In genomic region chr10:39616230-39616590, GRCm38 (mm10) we compare ENCODE assay signal across 20 mouse cellular contexts. TPM values are rescaled to one million over a fixed set of nuclear protein-coding genes. Genes with fewer than 3 reads are reported as not detected.
DNase-seq lines count a peak whose midpoint lies in the region; ATAC-seq and TF ChIP-seq lines count a peak whose summit lies in the region.
"Had no signal": no experiment of that assay in that cellular context is flagged by ENCODE, and none has a peak within 500 bp of the region (broad histone marks: within the 10 kb centered on the region; RNA-seq: fewer than 3 reads in every experiment).

No protein-coding gene starts in this region.

- 0 out of 2 replicates have a peak, but pooled peaks cover 7% of the 10 kb centered on the region for H3K36me3 ChIP-seq in hindbrain, embryonic 10.5 days
- no peaks in the 10 kb centered on the region for H3K36me3 ChIP-seq in hindbrain, embryonic 14.5 days (replicated peaks; ENCODE audit: control insufficient read depth, insufficient read depth)
- peaks cover 8% of the 10 kb centered on the region; the same call in 1 of the 2 replicates for H3K36me3 ChIP-seq in lung, embryonic 16.5 days (ENCODE audit: control insufficient read depth, insufficient read depth, low read length)
- peaks cover 3% of the 10 kb centered on the region; the same call in 1 of the 2 replicates for H3K36me3 ChIP-seq in embryonic facial prominence, embryonic 14.5 days (ENCODE audit: control insufficient read depth, insufficient read depth, low read length)
- H3K36me3 ChIP-seq in intestine, postnatal 0 days (ENCODE audit: control insufficient read depth, insufficient read depth): peaks cover 21% of the 10 kb centered on the region; the same call in 1 of the 2 replicates
- H3K36me3 ChIP-seq: forebrain, embryonic 12.5 days; liver, embryonic 12.5 days had no signal

- H3K4me3 ChIP-seq in hindbrain, embryonic 10.5 days: no peak overlapping the region
- H3K4me3 ChIP-seq in hindbrain, embryonic 14.5 days (replicated peaks; ENCODE audit: low read length): no peak overlapping the region
- H3K4me3 ChIP-seq in lung, embryonic 16.5 days (ENCODE audit: low read length): no peak overlapping the region
- no peak overlapping the region for H3K4me3 ChIP-seq in lung, adult 2 months (replicated peaks; ENCODE audit: extremely low read depth, low read depth, low read length)
- no peak overlapping the region for H3K4me3 ChIP-seq in embryonic facial prominence, embryonic 14.5 days (ENCODE audit: low read depth, low read length)
- no peak overlapping the region for H3K4me3 ChIP-seq in intestine, postnatal 0 days (ENCODE audit: low read depth, low read length)
- H3K4me3 ChIP-seq: forebrain, embryonic 12.5 days; layer of hippocampus, adult 2 months; liver, embryonic 12.5 days; midbrain, embryonic 10.5 days had no signal

- no peaks in the 10 kb centered on the region for H3K27me3 ChIP-seq in hindbrain, embryonic 10.5 days (ENCODE audit: insufficient read depth, poor library complexity, severe bottlenecking)
- H3K27me3 ChIP-seq in hindbrain, embryonic 14.5 days (ENCODE audit: control insufficient read depth, insufficient read depth, low read length): no peaks in the 10 kb centered on the region
- H3K27me3 ChIP-seq in lung, embryonic 16.5 days (ENCODE audit: control insufficient read depth, insufficient read depth, low read depth, low read length): no peaks in the 10 kb centered on the region
- H3K27me3 ChIP-seq in embryonic facial prominence, embryonic 14.5 days (replicated peaks; ENCODE audit: control insufficient read depth, insufficient read depth, low read length): no peaks in the 10 kb centered on the region
- no peaks in the 10 kb centered on the region for H3K27me3 ChIP-seq in intestine, postnatal 0 days (replicated peaks; ENCODE audit: control insufficient read depth, insufficient read depth, low read length)
- H3K27me3 ChIP-seq: forebrain, embryonic 12.5 days; liver, embryonic 12.5 days had no signal

- ATAC-seq in hindbrain, embryonic 14.5 days (ENCODE audit: low FRiP score): no peak
- ATAC-seq in lung, embryonic 16.5 days (ENCODE audit: low read depth): no peak
- no peak for ATAC-seq in embryonic facial prominence, embryonic 14.5 days (ENCODE audit: low read depth)
- no peak for ATAC-seq in intestine, postnatal 0 days
- ATAC-seq: hindbrain, postnatal 0 days; liver, embryonic 12.5 days had no signal

- H3K4me2 ChIP-seq in hindbrain, embryonic 14.5 days (replicated peaks): no peak overlapping the region
- H3K4me2 ChIP-seq in lung, embryonic 16.5 days (ENCODE audit: low read depth, low read length): no peak overlapping the region; the same call in 1 of the 2 replicates
- no peak overlapping the region for H3K4me2 ChIP-seq in embryonic facial prominence, embryonic 14.5 days (ENCODE audit: low read depth, low read length)
- peak overlapping the region; percentile 21 for H3K4me2 ChIP-seq in intestine, postnatal 0 days (replicated peaks; ENCODE audit: low read depth)
- H3K4me2 ChIP-seq: forebrain, embryonic 12.5 days; liver, embryonic 12.5 days had no signal

- WGBS in hindbrain, embryonic 10.5 days: 83% methylated on average over 9 of the region's 9 CpGs
- WGBS in hindbrain, embryonic 14.5 days: 89% methylated on average over 9 of the region's 9 CpGs
- 72% methylated on average over 9 of the region's 9 CpGs for WGBS in lung, embryonic 16.5 days
- WGBS in lung, adult 2 months: 68% methylated on average over 9 of the region's 9 CpGs
- 74% methylated on average over 9 of the region's 9 CpGs for WGBS in embryonic facial prominence, embryonic 14.5 days
- 87% methylated on average over 9 of the region's 9 CpGs for WGBS in intestine, postnatal 0 days

- no peak overlapping the region for H3K9ac ChIP-seq in hindbrain, embryonic 14.5 days
- peak overlapping the region; percentile 73 for H3K9ac ChIP-seq in lung, embryonic 16.5 days (ENCODE audit: low read length)
- H3K9ac ChIP-seq in embryonic facial prominence, embryonic 14.5 days (ENCODE audit: low read depth, low read length): no peak overlapping the region
- no peak overlapping the region for H3K9ac ChIP-seq in intestine, postnatal 0 days (ENCODE audit: low read depth, low read length)
- H3K9ac ChIP-seq: forebrain, embryonic 12.5 days; liver, embryonic 12.5 days had no signal

- no peaks in the 10 kb centered on the region for H3K9me3 ChIP-seq in hindbrain, embryonic 10.5 days
- no peaks in the 10 kb centered on the region for H3K9me3 ChIP-seq in hindbrain, embryonic 14.5 days (ENCODE audit: control insufficient read depth, low read length)
- H3K9me3 ChIP-seq in lung, embryonic 16.5 days (ENCODE audit: control insufficient read depth, low read length): no peaks in the 10 kb centered on the region
- no peaks in the 10 kb centered on the region for H3K9me3 ChIP-seq in embryonic facial prominence, embryonic 14.5 days (ENCODE audit: control insufficient read depth, low read length)
- no peaks in the 10 kb centered on the region for H3K9me3 ChIP-seq in intestine, postnatal 0 days (ENCODE audit: control insufficient read depth)
- H3K9me3 ChIP-seq: forebrain, embryonic 12.5 days; liver, embryonic 12.5 days; midbrain, embryonic 10.5 days had no signal

- H3K4me1 ChIP-seq in hindbrain, embryonic 10.5 days (replicated peaks): peaks cover 28% of the 10 kb centered on the region
- peaks cover 19% of the 10 kb centered on the region for H3K4me1 ChIP-seq in hindbrain, embryonic 14.5 days (replicated peaks; ENCODE audit: control insufficient read depth, insufficient read depth, low read length)
- H3K4me1 ChIP-seq in lung, embryonic 16.5 days (replicated peaks; ENCODE audit: control insufficient read depth, insufficient read depth, low read length): peaks cover 36% of the 10 kb centered on the region
- peaks cover 9% of the 10 kb centered on the region; the same call in 1 of the 2 replicates for H3K4me1 ChIP-seq in lung, adult 2 months (ENCODE audit: control insufficient read depth, insufficient read depth, low read length)
- H3K4me1 ChIP-seq in embryonic facial prominence, embryonic 14.5 days (ENCODE audit: control insufficient read depth, insufficient read depth, low read length): peaks cover 35% of the 10 kb centered on the region
- peaks cover 25% of the 10 kb centered on the region for H3K4me1 ChIP-seq in intestine, postnatal 0 days (replicated peaks; ENCODE audit: control insufficient read depth, insufficient read depth, low read length)

- TF ChIP-seq POLR2A in lung, adult 2 months (IDR thresholded peaks at IDR 0.05; ENCODE audit: borderline replicate concordance, extremely low read depth, low read depth, low read length): no peak

- H3K27ac ChIP-seq in hindbrain, embryonic 10.5 days: peak overlapping the region; percentile 12; the same call in 1 of the 2 replicates
- no peak overlapping the region for H3K27ac ChIP-seq in hindbrain, embryonic 14.5 days
- H3K27ac ChIP-seq in lung, embryonic 16.5 days (ENCODE audit: low read length): peak overlapping the region; percentile 99
- H3K27ac ChIP-seq in embryonic facial prominence, embryonic 14.5 days (replicated peaks; ENCODE audit: low read depth, low read length): 0 out of 2 replicates have a peak overlapping the region, but pooled peaks have one; percentile 2
- H3K27ac ChIP-seq in intestine, postnatal 0 days (ENCODE audit: low read depth, low read length): peak overlapping the region; percentile 65
- H3K27ac ChIP-seq: forebrain, embryonic 12.5 days; hindbrain, postnatal 0 days; layer of hippocampus, adult 2 months; liver, embryonic 12.5 days had no signal

- no peak for DNase-seq in hindbrain, embryonic 10.5 days (ENCODE audit: low spot score)
- no peak for DNase-seq in hindbrain, embryonic 14.5 days (ENCODE audit: low spot score)
- no peak for DNase-seq in lung, adult 2 months
- DNase-seq in embryonic facial prominence, embryonic 14.5 days (ENCODE audit: low spot score): no peak
- no peak for DNase-seq in neural tube, embryonic 10.5 days (ENCODE audit: extremely low spot score, low spot score)
- DNase-seq in spleen, adult 12 weeks (ENCODE audit: low spot score): no peak
- DNase-seq: adrenal gland, postnatal 14 days; cerebellum, adult 2 months; cerebellum, postnatal 36 days; kidney, postnatal 14 days; lung, adult 18-20 months; spleen, adult 18-20 months; thymus, postnatal 25 days had no signal

- no peak for TF ChIP-seq CTCF in lung, adult 2 months (IDR thresholded peaks at IDR 0.05; ENCODE audit: insufficient read depth, low read length)
- no peak for TF ChIP-seq CTCF in intestine, postnatal 0 days (IDR thresholded peaks at IDR 0.05; ENCODE audit: low read depth)

RNA-seq across cellular contexts. Expression of gene Traf3ip2, which starts 3.5 kb away (rescaled TPM):
- 8.3 and 8.8 TPM in 2 replicates for polyA plus RNA-seq in hindbrain, embryonic 10.5 days (2016; fragmentation: Nextera tagmentation; extraction: Ambion mirVana)
- polyA plus RNA-seq in hindbrain, embryonic 14.5 days (2014; fragmentation: Nextera tagmentation; extraction: Ambion mirVana): 8.3 and 10.1 TPM in 2 replicates
- polyA plus RNA-seq in lung, embryonic 16.5 days (2015; fragmentation: Nextera tagmentation; extraction: Ambion mirVana): 34.2 and 37.9 TPM in 2 replicates
- 20.0 and 23.2 TPM in 2 replicates for polyA plus RNA-seq in lung, adult 2 months (2012; rRNA removed)
- polyA plus RNA-seq in embryonic facial prominence, embryonic 14.5 days (2014; fragmentation: Nextera tagmentation; extraction: Ambion mirVana): 12.5 and 12.9 TPM in 2 replicates
- 25.3 and 27.8 TPM in 2 replicates for polyA plus RNA-seq in intestine, postnatal 0 days (2015; fragmentation: Nextera tagmentation; extraction: Ambion mirVana)
